Mouse (Mus musculus) left cerebral cortex, postnatal 14 days (tissue): Measurements from ENCODE around the gene Gm13693. TPM values are rescaled to one million over a fixed set of nuclear protein-coding genes. Genes with fewer than 3 reads are reported as not detected.
"Not testable (repeated sequence)": the region's sequence is repeated elsewhere in the genome, so short reads cannot be mapped to it uniquely, and the experiment has no call there.

ENCODE experiments used
- DNase-seq, 2 experiments: peaks; one replicate each; pipeline ENCODE4 v3.0.0; 2021 to 2022; ENCODE audit warnings: low spot score in 2 of 2, mixed read lengths in 1 of 2
- intact Hi-C: fragments of 180-260 bp; cut with DNase I; formaldehyde crosslinking; loops from one replicate; pipeline ENCODE4 v1.15.1; 2025
- long read RNA-seq, 2 experiments: library from polyadenylated mRNA; stranded (forward); transcript quantifications; one replicate each; pipeline ENCODE4 v2.0.0; 2021
- total RNA-seq, 2 experiments: library from RNA; stranded (reverse); gene quantifications; 2 replicates each; pipeline ENCODE4 v1.2.3; 2021

Gm13693 gene
- 1 to 10 TPM; 1.2 to 1.3 TPM for total RNA-seq
- long read RNA-seq, experiment 1 = 0 reads
- long read RNA-seq, experiment 2 = 0 reads

- DNase-seq, intact Hi-C loops: not testable (repeated sequence)
Observed at GRCm38 (mm10) chr2:83961203-83961602, at the start of gene Gm13693. Gene Gm13693, plus strand, starts transcription at chr2:83961503.

DNA sequence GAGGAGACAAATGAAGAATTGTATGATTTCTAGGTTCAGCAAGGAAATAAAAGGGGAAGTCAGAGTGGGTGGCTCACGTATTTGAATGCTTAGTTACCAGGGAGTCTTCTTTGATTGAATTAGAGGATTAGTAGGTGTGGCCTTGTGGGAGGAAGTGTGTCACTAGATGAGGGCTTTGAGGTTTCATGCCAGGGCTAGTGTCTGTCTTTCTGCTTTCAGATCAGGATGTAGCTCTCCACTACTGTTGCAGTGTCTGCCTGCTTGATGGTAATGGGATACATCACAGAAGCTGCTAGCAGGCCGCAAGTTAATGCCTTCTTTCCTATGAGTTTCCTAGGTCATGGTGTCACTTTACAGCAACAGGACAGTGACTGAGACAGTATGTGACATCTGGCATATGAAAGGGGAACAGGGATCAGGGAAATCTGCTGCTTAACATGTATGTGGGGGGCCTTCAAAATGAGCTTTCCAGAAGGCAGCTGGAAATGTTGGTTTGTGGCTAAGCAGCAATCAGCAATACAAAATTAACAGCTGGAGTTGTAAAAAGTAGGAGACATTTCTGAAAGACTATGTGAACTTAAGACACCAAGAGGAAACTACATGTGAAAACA, 31.7 kb upstream of the Gm13693 start:
- intact Hi-C loops = no loop called here
- DNase-seq = no peak

- intact Hi-C loops = no loop called here
- DNase-seq = peak; percentile 92 to 94
Observed at GRCm38 (mm10) chr2:83940931-83941361, 20.4 kb upstream of the Gm13693 start, which contains the start of gene Zswim2. Gene Zswim2, minus strand, starts transcription at chr2:83941228.

GRCm38 (mm10) chr2:83941378-83941777, 19.9 kb upstream of the Gm13693 start:
- DNase-seq = peak in 1 of 2 experiments; percentile 30
- intact Hi-C loops = no loop called here

DNA sequence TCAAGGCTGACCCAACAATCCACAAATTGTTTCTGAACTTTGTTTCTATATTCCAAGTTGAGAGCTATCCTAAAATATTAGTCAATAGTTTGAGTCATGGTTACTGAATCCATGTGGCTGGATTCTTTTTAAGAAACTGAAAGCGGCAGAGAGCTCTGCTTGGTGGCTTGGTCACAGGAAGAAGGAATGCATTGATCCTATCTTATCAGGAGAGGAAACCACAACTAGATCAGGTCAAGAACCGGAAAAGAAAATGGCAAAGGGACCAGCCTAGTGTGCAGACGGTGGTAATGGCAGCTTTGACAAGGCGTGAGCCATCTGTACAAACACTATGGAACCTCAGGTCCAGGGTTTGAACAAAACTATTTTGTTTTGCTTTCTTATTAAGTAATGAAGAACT, 19.5 kb upstream of the Gm13693 start:
- intact Hi-C loops = no loop called here
- DNase-seq = no peak

DNA sequence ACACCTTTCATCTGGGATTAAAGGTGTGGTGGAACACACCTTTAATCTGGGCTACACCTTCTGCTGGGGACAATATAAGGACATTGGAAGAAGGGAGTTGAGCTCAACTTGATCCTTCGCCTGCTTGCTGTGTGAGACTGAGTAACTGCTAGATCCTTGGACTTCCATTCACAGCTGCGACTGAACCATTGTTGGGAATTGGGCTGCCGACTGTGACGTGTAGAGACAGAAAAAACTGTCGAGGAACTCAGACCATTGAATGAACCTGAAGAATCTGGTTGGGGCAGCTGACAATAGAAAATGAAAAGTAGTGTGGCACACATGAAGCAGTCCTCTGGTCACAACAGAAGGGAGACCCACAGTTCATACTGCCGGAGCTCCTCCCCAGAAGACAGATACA, 5.9 kb upstream of the Gm13693 start, which contains the start of gene Gm13698:
TSS of gene Gm13698 (plus strand) at position 301 of the 400 bp plus-strand sequence.
- intact Hi-C loops, DNase-seq: not testable (repeated sequence)

- intact Hi-C loops, DNase-seq: not testable (repeated sequence)
Observed at GRCm38 (mm10) chr2:83967013-83967412, 5.7 kb downstream of the Gm13693 start, which contains the start of gene Gm13695. Gene Gm13695, plus strand, starts transcription at chr2:83967313.

- intact Hi-C loops, DNase-seq: not testable (repeated sequence)
Observed at GRCm38 (mm10) chr2:83972823-83973222, 11.5 kb downstream of the Gm13693 start, which contains the start of gene Gm13696. Gene Gm13696, plus strand, starts transcription at chr2:83973123.

DNA sequence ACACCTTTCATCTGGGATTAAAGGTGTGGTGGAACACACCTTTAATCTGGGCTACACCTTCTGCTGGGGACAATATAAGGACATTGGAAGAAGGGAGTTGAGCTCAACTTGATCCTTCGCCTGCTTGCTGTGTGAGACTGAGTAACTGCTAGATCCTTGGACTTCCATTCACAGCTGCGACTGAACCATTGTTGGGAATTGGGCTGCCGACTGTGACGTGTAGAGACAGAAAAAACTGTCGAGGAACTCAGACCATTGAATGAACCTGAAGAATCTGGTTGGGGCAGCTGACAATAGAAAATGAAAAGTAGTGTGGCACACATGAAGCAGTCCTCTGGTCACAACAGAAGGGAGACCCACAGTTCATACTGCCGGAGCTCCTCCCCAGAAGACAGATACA, 17.3 kb downstream of the Gm13693 start, which contains the start of gene Gm13694:
TSS of gene Gm13694 (plus strand) at position 301 of the 400 bp plus-strand sequence.
- intact Hi-C loops, DNase-seq: not testable (repeated sequence)

GRCm38 (mm10) chr2:83984443-83984842, 23.1 kb downstream of the Gm13693 start, which contains the start of gene Gm13697:
Gene Gm13697, plus strand, starts transcription at chr2:83984743.
- intact Hi-C loops = not testable (repeated sequence)

DNA sequence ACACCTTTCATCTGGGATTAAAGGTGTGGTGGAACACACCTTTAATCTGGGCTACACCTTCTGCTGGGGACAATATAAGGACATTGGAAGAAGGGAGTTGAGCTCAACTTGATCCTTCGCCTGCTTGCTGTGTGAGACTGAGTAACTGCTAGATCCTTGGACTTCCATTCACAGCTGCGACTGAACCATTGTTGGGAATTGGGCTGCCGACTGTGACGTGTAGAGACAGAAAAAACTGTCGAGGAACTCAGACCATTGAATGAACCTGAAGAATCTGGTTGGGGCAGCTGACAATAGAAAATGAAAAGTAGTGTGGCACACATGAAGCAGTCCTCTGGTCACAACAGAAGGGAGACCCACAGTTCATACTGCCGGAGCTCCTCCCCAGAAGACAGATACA, 28.9 kb downstream of the Gm13693 start, which contains the start of gene Gm13691:
TSS of gene Gm13691 (plus strand) at position 301 of the 400 bp plus-strand sequence.
- intact Hi-C loops, DNase-seq: not testable (repeated sequence)

More at GRCm38 (mm10) chr2:83984443-83984842, 23.1 kb downstream of the Gm13693 start, which contains the start of gene Gm13697:
- DNase-seq = not testable (repeated sequence)

GRCm38 (mm10) chr2:83993639-83994255, 32.4 kb downstream of the Gm13693 start:
- DNase-seq, intact Hi-C loops: not testable (repeated sequence)

DNA sequence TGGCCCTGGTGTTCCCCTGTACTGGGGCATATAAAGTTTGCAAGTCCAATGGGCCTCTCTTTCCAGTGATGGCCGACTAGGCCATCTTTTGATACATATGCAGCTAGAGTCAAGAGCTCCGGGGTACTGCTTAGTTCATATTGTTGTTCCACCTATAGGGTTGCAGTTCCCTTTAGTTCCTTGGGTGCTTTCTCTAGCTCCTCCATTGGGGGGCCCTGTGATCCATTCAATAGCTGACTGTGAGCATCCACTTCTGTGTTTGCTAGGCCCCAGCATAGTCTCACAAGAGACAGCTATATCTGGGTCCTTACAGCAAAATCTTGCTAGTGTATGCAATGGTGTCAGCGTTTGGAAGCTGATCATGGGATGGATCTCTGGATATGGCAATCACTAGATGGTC, 33.2 kb downstream of the Gm13693 start:
- DNase-seq, intact Hi-C loops: not testable (repeated sequence)

DNA sequence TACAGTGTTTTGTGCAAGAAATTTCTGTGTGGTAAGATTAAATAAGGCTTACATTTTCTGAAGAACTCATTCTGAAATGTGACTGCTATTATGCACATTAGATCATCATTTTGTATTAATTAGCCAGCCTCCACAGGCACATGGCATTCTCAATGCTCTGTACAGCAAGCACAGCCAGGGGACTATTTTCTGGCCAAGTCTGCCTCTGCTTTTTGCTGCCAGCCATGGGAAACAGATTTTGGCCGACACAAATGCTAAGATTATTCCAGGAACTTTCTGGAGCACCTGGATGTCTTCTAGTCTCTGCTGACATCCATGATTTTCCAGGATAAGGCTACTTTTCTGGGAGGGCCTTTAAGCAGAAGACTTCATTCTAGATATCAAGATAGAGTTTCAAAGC, 47.6 kb downstream of the Gm13693 start:
- no peak for DNase-seq
- intact Hi-C loops = no loop called here

DNA sequence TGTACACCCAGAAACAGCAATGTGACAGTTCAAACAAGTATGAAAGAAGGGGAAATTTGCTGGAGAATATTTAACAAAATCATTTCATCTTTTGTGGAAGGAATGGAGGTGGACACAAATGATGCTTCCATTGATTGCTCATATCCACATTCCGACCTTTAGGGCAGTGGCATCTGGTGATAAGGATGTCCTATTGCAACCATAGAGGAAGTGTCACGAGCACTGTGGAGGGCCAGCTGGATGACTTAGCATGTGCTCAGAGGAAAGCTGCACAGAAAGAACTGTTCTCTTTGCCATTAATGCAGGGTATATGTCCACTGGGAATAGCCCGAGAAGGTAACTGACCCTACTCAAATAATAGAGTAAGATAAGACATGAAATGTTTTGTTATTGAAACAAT, 48.5 kb downstream of the Gm13693 start:
- intact Hi-C loops = no loop called here

More for the DNA sequence above, 48.5 kb downstream of the Gm13693 start:
- DNase-seq = no peak

Other genes with a start within 250 kb of the Gm13693 start
- gene Itgav, start 237.1 kb upstream of the Gm13693 start, total RNA-seq = 100 to 1,000 TPM; 100 to 105 TPM
- 100 to 1,000 TPM; 212 to 215 TPM for gene Fam171b, start 148.9 kb upstream of the Gm13693 start, total RNA-seq
- not detected for gene Zswim2, start 20.3 kb upstream of the Gm13693 start, total RNA-seq
- gene Gm13698, start 5.8 kb upstream of the Gm13693 start, total RNA-seq = 1 to 10 TPM; 1.2 to 1.3 TPM
- gene Gm13695, start 5.8 kb downstream of the Gm13693 start, total RNA-seq = 1 to 10 TPM in 1 of 2 experiments, not detected in 1; 1.3 TPM
- gene Gm13696, start 11.6 kb downstream of the Gm13693 start, total RNA-seq = 1 to 10 TPM; 1.2 to 1.3 TPM
- gene Gm13694, start 17.4 kb downstream of the Gm13693 start, total RNA-seq = 1 to 10 TPM; 1.2 to 1.3 TPM
- gene Gm13697, start 23.2 kb downstream of the Gm13693 start, total RNA-seq = 1 to 10 TPM; 1.2 to 1.3 TPM
- 1 to 10 TPM; 1.2 to 1.3 TPM for gene Gm13691, start 29.1 kb downstream of the Gm13693 start, total RNA-seq